9 mouse cellular contexts compared by ENCODE assay signal in the genomic region with DNA sequence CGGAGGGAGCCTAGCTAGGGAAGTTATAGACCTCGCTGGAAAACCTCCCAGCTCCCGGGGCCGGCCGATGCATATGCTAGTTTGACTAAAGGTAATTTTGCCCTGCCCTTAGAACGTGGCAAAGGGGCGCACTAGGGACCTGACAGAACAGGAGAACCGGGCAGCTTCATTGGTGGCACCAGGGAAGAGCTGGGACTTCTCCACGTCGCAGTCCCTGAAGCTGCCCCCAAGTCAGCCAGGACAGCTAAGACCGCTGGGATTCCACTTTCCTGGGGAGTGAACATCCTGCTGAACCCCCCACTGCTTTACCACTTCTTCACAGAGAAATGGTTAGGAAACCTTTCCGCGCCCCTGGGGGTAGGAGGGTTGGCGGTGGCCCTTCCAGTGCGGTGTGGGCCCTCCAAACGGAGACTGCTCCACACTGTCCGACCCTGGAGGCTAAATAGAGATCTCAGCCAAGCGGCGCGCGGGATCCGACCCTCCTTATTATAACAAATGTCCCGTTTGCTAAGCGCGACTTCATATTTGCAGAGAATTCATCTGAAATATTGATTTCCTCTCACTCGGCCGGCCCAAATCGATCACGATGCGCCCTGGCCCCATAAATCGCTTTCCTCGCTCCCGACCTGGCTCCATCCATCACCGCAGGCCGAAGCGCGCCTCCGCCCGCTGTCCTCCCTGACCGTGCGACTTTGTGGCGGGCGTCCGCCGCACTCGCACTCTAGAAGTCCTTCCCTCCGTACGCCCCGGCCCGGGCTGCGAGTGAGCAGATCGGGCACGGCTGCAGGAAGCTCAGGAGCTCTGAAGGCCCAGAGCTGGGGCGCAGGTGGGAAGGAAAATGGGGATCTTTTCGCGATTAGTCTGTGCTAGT. TPM values are rescaled to one million over a fixed set of nuclear protein-coding genes. Genes with fewer than 3 reads are reported as not detected.
DNase-seq lines count a peak whose midpoint lies in the region; ATAC-seq and TF ChIP-seq lines count a peak whose summit lies in the region.
"Had no signal": no experiment of that assay in that cellular context is flagged by ENCODE, and none has a peak within 500 bp of the region (broad histone marks: within the 10 kb centered on the region; RNA-seq: fewer than 3 reads in every experiment).

No protein-coding gene starts in this region.

- TF ChIP-seq POLR2A in liver, adult 2 months (IDR thresholded peaks at IDR 0.05; ENCODE audit: extremely low read depth, insufficient read depth, low read length): no peak

- no peak for TF ChIP-seq CTCF in liver, adult 2 months (IDR thresholded peaks at IDR 0.05; ENCODE audit: low read depth, low read length)

- peaks cover 8% of the 10 kb centered on the region for H3K4me1 ChIP-seq in liver, adult 2 months (ENCODE audit: control insufficient read depth, insufficient read depth, low read length)
- no peaks in the 10 kb centered on the region; the same call in 1 of the 2 replicates for H3K4me1 ChIP-seq in forebrain, embryonic 14.5 days (ENCODE audit: control insufficient read depth, insufficient read depth, low read length)
- peaks cover 8% of the 10 kb centered on the region for H3K4me1 ChIP-seq in limb, embryonic 13.5 days

- ATAC-seq in forebrain, embryonic 14.5 days: peak; percentile 42; the same call in 1 of the 2 replicates
- ATAC-seq in limb, embryonic 13.5 days (ENCODE audit: low FRiP score, low read depth): no peak

- peak; percentile 58 for DNase-seq in liver, adult 2 months (ENCODE audit: extremely low read depth, low read depth, low spot score)
- no peak for DNase-seq in liver
- DNase-seq in forebrain, embryonic 14.5 days (ENCODE audit: low spot score): no peak
- peak; percentile 51 for DNase-seq in retina, embryonic 14.5 days (ENCODE audit: low spot score)
- no peak for DNase-seq in frontal cortex, postnatal 25 days (ENCODE audit: low spot score in 2 of 2)
- DNase-seq in spleen, postnatal 4 days (ENCODE audit: low spot score in 2 of 2): no peak
- DNase-seq in right cerebral cortex, postnatal 14 days: no peak

- peak overlapping the region; percentile 31; the same call in 1 of the 2 replicates for H3K4me3 ChIP-seq in liver, adult 2 months (ENCODE audit: insufficient read depth, low read depth, low read length)
- H3K4me3 ChIP-seq in forebrain, embryonic 14.5 days (ENCODE audit: low read depth, low read length): peak overlapping the region; percentile 15
- H3K4me3 ChIP-seq in limb, embryonic 13.5 days: peak overlapping the region; percentile 28

- no peak overlapping the region for H3K9ac ChIP-seq in liver, adult 2 months (ENCODE audit: low read depth, low read length)
- peak overlapping the region; percentile 17; the same call in 1 of the 2 replicates for H3K9ac ChIP-seq in forebrain, embryonic 14.5 days (ENCODE audit: low read length)
- H3K9ac ChIP-seq in limb, embryonic 13.5 days: no peak overlapping the region

- H3K36me3 ChIP-seq in liver, adult 2 months (ENCODE audit: control insufficient read depth, insufficient read depth, low read length): no peaks in the 10 kb centered on the region
- H3K36me3 ChIP-seq in forebrain, embryonic 14.5 days (ENCODE audit: control insufficient read depth, insufficient read depth, low read length): no peaks in the 10 kb centered on the region
- no peaks in the 10 kb centered on the region for H3K36me3 ChIP-seq in limb, embryonic 13.5 days

- H3K27ac ChIP-seq in liver, adult 2 months (replicated peaks; ENCODE audit: insufficient read depth, low read depth, low read length): no peak overlapping the region
- H3K27ac ChIP-seq in forebrain, embryonic 14.5 days (ENCODE audit: low read depth, low read length): no peak overlapping the region
- no peak overlapping the region for H3K27ac ChIP-seq in limb, embryonic 13.5 days

- H3K4me2 ChIP-seq in forebrain, embryonic 14.5 days (ENCODE audit: low read length): peak overlapping the region; percentile 43
- peak overlapping the region; percentile 51 for H3K4me2 ChIP-seq in limb, embryonic 13.5 days (replicated peaks)

- peaks cover 9% of the 10 kb centered on the region; the same call in 1 of the 2 replicates for H3K27me3 ChIP-seq in liver, adult 2 months (ENCODE audit: control insufficient read depth, insufficient read depth, low read length)
- peaks cover 58% of the 10 kb centered on the region for H3K27me3 ChIP-seq in forebrain, embryonic 14.5 days (replicated peaks; ENCODE audit: control insufficient read depth, insufficient read depth, low read length)
- H3K27me3 ChIP-seq in limb, embryonic 13.5 days: peaks cover 88% of the 10 kb centered on the region

- WGBS in liver, adult 2 months: 3% methylated on average over 56 of the region's 56 CpGs
- WGBS in forebrain, embryonic 14.5 days: under 1% methylated on average over 56 of the region's 56 CpGs
- WGBS in limb, embryonic 13.5 days: under 1% methylated on average over 56 of the region's 56 CpGs

- H3K79me2 ChIP-seq in liver, adult 2 months (ENCODE audit: control insufficient read depth, insufficient read depth, low read length): no peaks in the 10 kb centered on the region

- H3K9me3 ChIP-seq in forebrain, embryonic 14.5 days (replicated peaks; ENCODE audit: control insufficient read depth, low read length): no peaks in the 10 kb centered on the region
- H3K9me3 ChIP-seq in limb, embryonic 13.5 days: no peaks in the 10 kb centered on the region

RNA-seq across cellular contexts. Expression of a gene that starts 1.5 kb away (rescaled TPM):
- 0.09 TPM in 1 of 2 replicates, not detected in the other for total RNA-seq in liver, adult 2 months (2014; rRNA removed)
- polyA plus RNA-seq in liver, adult 2 months (2012; rRNA removed): not detected in 2 replicates
- polyA plus RNA-seq in forebrain, embryonic 14.5 days (2014; fragmentation: Nextera tagmentation; extraction: Ambion mirVana): not detected in 2 replicates
- not detected in 2 replicates for polyA plus RNA-seq in limb, embryonic 13.5 days (2015; fragmentation: Nextera tagmentation; extraction: Ambion mirVana)
- total RNA-seq: left cerebral cortex, adult 18-20 months had no signal

Comparison
In these comparisons a context has a peak if more than half of its experiments do, and no peak if none do; other contexts are left out.
1. DNase-seq: peak in liver, adult 2 months (single experiment) and retina, embryonic 14.5 days (single experiment); none in liver (single experiment), forebrain, embryonic 14.5 days (single experiment), frontal cortex, postnatal 25 days (0 of 2), spleen, postnatal 4 days (0 of 2) and right cerebral cortex, postnatal 14 days (single experiment).
2. Peak in every context shown above with its lines, with median percentiles within 50 percentile points of each other: H3K4me3 ChIP-seq.